Mouse (Mus musculus): ENCODE measurements around the gene Igsf23. TPM values are rescaled to one million over a fixed set of nuclear protein-coding genes. Genes with fewer than 3 reads are reported as not detected.

Gene Igsf23
- total RNA-seq, 2 experiments from 2014 or later = 0.28 TPM; not detected in 1

Other genes starting within 250 kb of the Igsf23 start
- 100 to 1,000 TPM; 137 to 139 TPM for gene Tomm40, start 235.3 kb downstream of the Igsf23 start, total RNA-seq (2021)
- gene Nectin2, start 200.3 kb downstream of the Igsf23 start, total RNA-seq (2021) = 10 to 100 TPM; 72.0 to 80.6 TPM
- gene Bcam, start 179.7 kb downstream of the Igsf23 start, total RNA-seq (2021) = 10 to 100 TPM; 59.8 to 84.7 TPM
- 1 to 10 TPM in 1 of 2 experiments, under 1 TPM in 1; 0.68 to 1.0 TPM for gene Cblc, start 153.9 kb downstream of the Igsf23 start, total RNA-seq (2021)
- gene Bcl3, start 128.0 kb downstream of the Igsf23 start, total RNA-seq (2021) = 10 to 100 TPM in 1 of 2 experiments, 1 to 10 TPM in 1; 9.6 to 11.5 TPM
- not detected for gene Gm19345, start 98.8 kb downstream of the Igsf23 start, total RNA-seq (2021)
- gene Ceacam16, start 89.5 kb downstream of the Igsf23 start, total RNA-seq (2021) = under 1 TPM in 1 of 2 experiments, not detected in 1; 0.20 TPM
- gene Ceacam19, start 62.8 kb downstream of the Igsf23 start, total RNA-seq (2021) = not detected
- gene Pvr, start 29.6 kb downstream of the Igsf23 start, total RNA-seq (2021) = 10 to 100 TPM; 21.6 to 22.0 TPM
- gene Ceacam20, start 14.7 kb upstream of the Igsf23 start, total RNA-seq (2021) = not detected
- not detected for gene Nlrp9b, start 40.7 kb upstream of the Igsf23 start, total RNA-seq (2021)
- gene Vmn1r91, start 148.9 kb upstream of the Igsf23 start, total RNA-seq (2021) = not detected
- not detected for gene Gm16442, start 171.8 kb upstream of the Igsf23 start, total RNA-seq (2021)
- gene Vmn1r93, start 188.3 kb upstream of the Igsf23 start, total RNA-seq (2021) = not detected
- not detected for gene Vmn1r94, start 217.6 kb upstream of the Igsf23 start, total RNA-seq (2021)
- gene Vmn1r95, start 243.0 kb upstream of the Igsf23 start, total RNA-seq (2021) = not detected